Mouse (Mus musculus) cerebellum, adult 2 months (tissue): Measurements from ENCODE around the gene Ankdd1a. TPM values are rescaled to one million over a fixed set of nuclear protein-coding genes. Genes with fewer than 3 reads are reported as not detected.
A peak's percentile ranks its signal among the peaks of the same experiment; 100 is the strongest.

ENCODE experiments used
- DNase-seq, 2 experiments: peaks; one replicate each; pipeline ENCODE4 v3.0.0; 2021
- H3K27ac ChIP-seq: fragments of 200-500 bp; 2 replicates; pipeline ENCODE4 v1.5.1; 2012; ENCODE audit warnings: low read length, control low read depth, inconsistent platforms; ENCODE audit not compliant: insufficient read depth
- H3K27me3 ChIP-seq: fragments of 200-500 bp; 2 replicates; pipeline ENCODE4 v1.6.1; 2012; ENCODE audit warnings: inconsistent platforms, mild to moderate bottlenecking, low read length, moderate library complexity; ENCODE audit not compliant: control insufficient read depth, insufficient read depth
- H3K4me1 ChIP-seq: fragments of 200-500 bp; 2 replicates; pipeline ENCODE4 v1.6.1; 2011; ENCODE audit warnings: low read length; ENCODE audit not compliant: control insufficient read depth, insufficient read depth
- H3K4me3 ChIP-seq: fragments of 200-500 bp; replicated peaks from 2 replicates; pipeline ENCODE3; 2011; ENCODE audit warnings: mild to moderate bottlenecking, low read depth, low read length, control low read depth; ENCODE audit not compliant: insufficient read depth
- CTCF ChIP-seq: fragments of 200-500 bp; IDR thresholded peaks from 2 replicates; pipeline ENCODE4 v1.5.1; 2011; ENCODE audit warnings: low read depth, mild to moderate bottlenecking, control low read depth, low read length, moderate library complexity, borderline replicate concordance; ENCODE audit not compliant: insufficient read depth
- POLR2A ChIP-seq: fragments of 200-500 bp; IDR thresholded peaks from 2 replicates; pipeline ENCODE4 v1.6.1; 2011; ENCODE audit warnings: low read length, control low read depth, borderline replicate concordance; ENCODE audit not compliant: insufficient read depth
- WGBS: fragments of 180-500 bp; shearing (Covaris S2); methylation state at CpG from one replicate; pipeline ENCODE4 v1.1.7; 2018; 5-methylcytosine and 5-hydroxymethylcytosine counted together
- polyA plus RNA-seq: library from polyadenylated mRNA; depleted of rRNA; stranded (reverse); fragments of >200 nt; gene quantifications from 2 replicates; pipeline ENCODE4 v1.2.3, GENCODE M21; 2012; rRNA removed

Ankdd1a gene
- polyA plus RNA-seq, 1 experiment: 1.1 TPM

GRCm38 (mm10) chr9:65460198-65460597 lies 59.8 kb downstream of the Ankdd1a start:
- WGBS: 61% methylated on average over 3 of the region's 3 CpGs
- Histone ChIP-seq H3K27me3 (no peaks in the 10 kb centered on the region), H3K4me3 (peak overlapping the region; percentile 87), H3K4me1 (peaks cover 3% of the 10 kb centered on the region; the same call in 1 of the 2 replicates), H3K27ac (peak overlapping the region; percentile 2; the same call in 1 of the 2 replicates)
- no peak for DNase-seq
- TF ChIP-seq CTCF (no peak), POLR2A (no peak)

- 93% methylated on average over 2 of the region's 2 CpGs for WGBS
- Histone ChIP-seq H3K27ac (no peak overlapping the region), H3K4me3 (no peak overlapping the region), H3K27me3 (no peaks in the 10 kb centered on the region), H3K4me1 (peaks cover 3% of the 10 kb centered on the region; the same call in 1 of the 2 replicates)
- TF ChIP-seq CTCF (no peak), POLR2A (no peak)
- no peak for DNase-seq
Observed at GRCm38 (mm10) chr9:65458975-65459374, 61.0 kb downstream of the Ankdd1a start.

DNA sequence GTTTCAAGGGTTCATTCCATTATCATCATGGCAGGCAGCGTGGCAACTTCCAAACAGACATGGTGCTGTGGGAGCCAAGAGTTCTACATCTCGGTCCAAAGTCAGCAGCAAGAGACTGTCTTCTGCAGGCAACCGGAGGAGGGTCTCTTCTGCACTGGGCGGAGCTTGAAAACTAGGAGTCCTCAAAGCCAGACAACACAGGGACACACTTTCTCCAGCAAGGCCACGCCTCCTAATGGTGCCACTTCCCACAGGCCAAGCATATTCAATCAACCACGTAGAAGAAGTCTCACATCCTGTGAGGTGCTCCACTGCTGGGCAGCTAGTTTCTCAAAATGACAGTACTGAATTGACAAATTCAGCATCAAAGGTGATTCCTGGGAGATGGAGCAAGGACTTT lies 72.0 kb downstream of the Ankdd1a start:
- TF ChIP-seq POLR2A (no peak), CTCF (no peak)
- H3K27me3 ChIP-seq: no peaks in the 10 kb centered on the region
- DNase-seq: no peak
- H3K4me1 ChIP-seq: no peaks in the 10 kb centered on the region
- 89% methylated on average over 6 of the region's 6 CpGs for WGBS
- no peak overlapping the region for H3K27ac ChIP-seq
- H3K4me3 ChIP-seq: no peak overlapping the region

DNA sequence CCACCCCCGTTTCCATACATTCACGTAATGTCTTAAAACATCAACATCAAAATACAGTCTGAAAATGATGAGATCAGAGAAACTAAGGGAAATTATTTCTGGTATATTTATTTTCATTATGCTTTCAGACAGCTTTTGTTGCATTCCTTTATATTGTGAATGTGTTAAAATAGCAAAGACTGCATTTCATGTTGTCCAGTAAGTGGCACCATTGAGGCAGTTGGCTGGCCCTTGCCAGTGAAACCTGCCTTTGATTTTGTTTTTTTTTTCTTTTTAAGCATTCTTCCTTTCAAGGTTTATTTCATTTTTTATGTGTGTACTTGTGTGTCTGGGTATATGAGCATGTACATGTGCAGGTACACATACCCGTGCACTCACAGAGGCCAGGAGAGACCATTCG lies 75.3 kb downstream of the Ankdd1a start:
- TF ChIP-seq CTCF: no peak
- no peak for TF ChIP-seq POLR2A
- no peak overlapping the region for H3K27ac ChIP-seq
- WGBS: 93% methylated on average over 4 of the region's 4 CpGs
- no peaks in the 10 kb centered on the region for H3K27me3 ChIP-seq
- no peak for DNase-seq
- H3K4me3 ChIP-seq: no peak overlapping the region
- no peaks in the 10 kb centered on the region for H3K4me1 ChIP-seq

Other genes with a start within 250 kb of the Ankdd1a start
- 26.5 and 27.3 TPM in 2 replicates for gene Clpx, start 225.9 kb downstream of the Ankdd1a start, polyA plus RNA-seq
- 19.8 and 20.1 TPM in 2 replicates for gene Pdcd7, start 174.1 kb downstream of the Ankdd1a start, polyA plus RNA-seq
- gene Ubap1l, start 159.2 kb downstream of the Ankdd1a start, polyA plus RNA-seq: 34.2 and 38.1 TPM in 2 replicates
- gene Kbtbd13, start 128.5 kb downstream of the Ankdd1a start, polyA plus RNA-seq: 0.11 and 0.14 TPM in 2 replicates
- 6.3 and 7.4 TPM in 2 replicates for gene Rasl12, start 121.7 kb downstream of the Ankdd1a start, polyA plus RNA-seq
- not detected in 2 replicates for gene Slc51b, start 97.2 kb downstream of the Ankdd1a start, polyA plus RNA-seq
- 18.0 and 18.8 TPM in 2 replicates for gene Mtfmt, start 84.4 kb downstream of the Ankdd1a start, polyA plus RNA-seq
- gene Spg21, start 59.2 kb downstream of the Ankdd1a start, polyA plus RNA-seq: 25.0 and 25.2 TPM in 2 replicates
- gene Plekho2, start 59.8 kb upstream of the Ankdd1a start, polyA plus RNA-seq: 27.3 and 28.5 TPM in 2 replicates
- gene Pif1, start 67.0 kb upstream of the Ankdd1a start, polyA plus RNA-seq: 0.11 and 0.14 TPM in 2 replicates
- 8.8 and 10.7 TPM in 2 replicates for gene Rbpms2, start 109.5 kb upstream of the Ankdd1a start, polyA plus RNA-seq
- 218 and 230 TPM in 2 replicates for gene Oaz2, start 147.8 kb upstream of the Ankdd1a start, polyA plus RNA-seq